Mouse (Mus musculus) lung, adult 10 weeks (tissue): Measurements from ENCODE around the gene Gm20883. TPM values are rescaled to one million over a fixed set of nuclear protein-coding genes. Genes with fewer than 3 reads are reported as not detected.

Experiments used
- polyA plus RNA-seq: library from polyadenylated mRNA; stranded (reverse); fragments of 350-450 nt; fragmentation: Illumina TruSeq; extraction: RNeasy Lipid Tissue Mini Kit (QIAGEN cat#74804); gene quantifications from one replicate; pipeline ENCODE4 v1.2.3, GENCODE M21; 2014; ENCODE audit warnings: low read depth, low replicate concordance; ENCODE audit not compliant: insufficient read depth

Gm20883 gene
- polyA plus RNA-seq: not detected

GRCm38 (mm10) chrY:50607951-50608350 is at the start of gene Gm20883:
TSS of gene Gm20883 (plus strand) at chrY:50608251.

